8 mouse cellular contexts compared by ENCODE assay signal in the genomic region with DNA sequence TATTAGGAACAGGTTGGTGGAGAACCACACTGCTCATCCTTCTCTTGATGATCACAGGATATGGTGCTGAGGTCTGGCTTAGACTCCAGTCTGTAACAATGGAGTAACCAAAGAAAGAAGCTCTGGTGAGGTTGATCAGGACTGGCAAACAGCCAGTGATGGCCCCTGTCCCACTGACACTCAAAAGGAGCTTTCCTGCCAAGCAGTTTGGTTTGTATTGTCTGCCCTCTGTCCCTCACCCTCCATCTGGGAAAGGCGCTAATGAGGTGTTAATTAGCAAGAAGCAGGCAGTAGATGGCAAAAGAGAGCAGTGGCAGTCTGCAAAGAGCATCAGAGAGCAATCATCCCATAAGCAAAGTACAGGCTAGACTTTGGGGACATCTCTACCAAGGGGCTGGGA.
DNase-seq lines count a peak whose midpoint lies in the region; ATAC-seq and TF ChIP-seq lines count a peak whose summit lies in the region.

No protein-coding gene starts in this region.

- DNase-seq in cerebellum, adult 2 months: peak; percentile 19 to 26
- DNase-seq in cerebellum, adult 18-20 months: no peak
- DNase-seq in layer of hippocampus, postnatal 10 days (ENCODE audit: low spot score in 2 of 2): peak; percentile 69 to 71
- DNase-seq in layer of hippocampus, adult 8-10 months (ENCODE audit: low spot score in 2 of 2): no peak
- peak; percentile 58 for DNase-seq in forebrain, embryonic 11.5 days (ENCODE audit: low spot score)
- DNase-seq in lung, postnatal 4 days: peak; percentile 63 to 85
- DNase-seq in adipocyte (ENCODE audit: low spot score): no peak
- no peak for DNase-seq in adrenal gland, postnatal 25 days

- no peaks in the 10 kb centered on the region for H3K4me1 ChIP-seq in cerebellum, adult 2 months (ENCODE audit: control insufficient read depth, insufficient read depth, low read length)
- H3K4me1 ChIP-seq in forebrain, embryonic 11.5 days (replicated peaks; ENCODE audit: control insufficient read depth, insufficient read depth, low read length): peaks cover 9% of the 10 kb centered on the region; the same call in 1 of the 2 replicates

- WGBS in cerebellum, adult 2 months: 40% methylated on average over 1 of the region's 1 CpGs
- 31% methylated on average over 1 of the region's 1 CpGs for WGBS in forebrain, embryonic 11.5 days

- no peaks in the 10 kb centered on the region for H3K36me3 ChIP-seq in forebrain, embryonic 11.5 days (ENCODE audit: control insufficient read depth, insufficient read depth, low read length)

- no peak for TF ChIP-seq POLR2A in cerebellum, adult 2 months (IDR thresholded peaks at IDR 0.05; ENCODE audit: borderline replicate concordance, insufficient read depth, low read length)

- H3K9me3 ChIP-seq in forebrain, embryonic 11.5 days (ENCODE audit: control insufficient read depth, low read length): no peaks in the 10 kb centered on the region

- ATAC-seq in forebrain, embryonic 11.5 days (replicated peaks; ENCODE audit: low FRiP score): peak; percentile 70

- H3K9ac ChIP-seq in forebrain, embryonic 11.5 days (ENCODE audit: low read length): no peak overlapping the region

- no peak for TF ChIP-seq CTCF in cerebellum, adult 2 months (IDR thresholded peaks at IDR 0.05; ENCODE audit: borderline replicate concordance, insufficient read depth, low read depth, low read length)

- H3K4me3 ChIP-seq in cerebellum, adult 2 months (replicated peaks; ENCODE audit: insufficient read depth, low read depth, low read length): no peak overlapping the region
- H3K4me3 ChIP-seq in forebrain, embryonic 11.5 days (ENCODE audit: low read depth, low read length): no peak overlapping the region

- H3K27me3 ChIP-seq in cerebellum, adult 2 months (ENCODE audit: control insufficient read depth, insufficient read depth, low read length): no peaks in the 10 kb centered on the region
- no peaks in the 10 kb centered on the region for H3K27me3 ChIP-seq in forebrain, embryonic 11.5 days (ENCODE audit: control insufficient read depth, insufficient read depth, low read length)

- no peak overlapping the region for H3K27ac ChIP-seq in cerebellum, adult 2 months (ENCODE audit: insufficient read depth, low read length)
- H3K27ac ChIP-seq in forebrain, embryonic 11.5 days (ENCODE audit: low read depth, low read length): no peak overlapping the region

- H3K4me2 ChIP-seq in forebrain, embryonic 11.5 days (ENCODE audit: low read depth, low read length, severe bottlenecking): no peak overlapping the region

Comparison
In these comparisons a context has a peak if more than half of its experiments do, and no peak if none do; other contexts are left out.
1. DNase-seq: peak in cerebellum, adult 2 months (2 of 2), layer of hippocampus, postnatal 10 days (2 of 2), forebrain, embryonic 11.5 days (single experiment) and lung, postnatal 4 days (2 of 2); none in cerebellum, adult 18-20 months (0 of 2), layer of hippocampus, adult 8-10 months (0 of 2), adipocyte (single experiment) and adrenal gland, postnatal 25 days (single experiment).